Mouse (Mus musculus) heart, adult 18-20 months (tissue): ENCODE data around the gene Ncbp3. TPM values are rescaled to one million over a fixed set of nuclear protein-coding genes. Genes with fewer than 3 reads are reported as not detected.

Experiments used
- DNase-seq, 2 experiments: peaks; one replicate each; pipeline ENCODE4 v3.0.0; 2021 to 2022; ENCODE audit warnings: mixed read lengths in 1 of 2
- long read RNA-seq, 2 experiments: library from polyadenylated mRNA; stranded (forward); transcript quantifications; one replicate each; pipeline ENCODE4 v2.0.0; 2021
- total RNA-seq, 2 experiments: library from RNA; stranded (reverse); gene quantifications; 2 replicates each; pipeline ENCODE4 v1.2.3; 2021

The Ncbp3 gene
- total RNA-seq = 1 to 10 TPM; 5.6 to 6.2 TPM
- long read RNA-seq, experiment 1, full-length matches to known transcripts = 9 of 11 reads
- long read RNA-seq, experiment 1, partial matches to known transcripts = 2 of 11 reads
- long read RNA-seq, experiment 1, other reads (novel, unspliced or antisense) = 0 of 11 reads
- long read RNA-seq, experiment 2, full-length matches to known transcripts = 5 of 7 reads
- long read RNA-seq, experiment 2, partial matches to known transcripts = 1 of 7 reads
- long read RNA-seq, experiment 2, other reads (novel, unspliced or antisense) = 1 of 7 reads

GRCm38 (mm10) chr11:73047542-73047996 is at the start of gene Ncbp3:
TSS of gene Ncbp3 (plus strand) at chr11:73047783.
- peak; percentile 97 for DNase-seq

- DNase-seq = no peak
These were observed 48.8 kb upstream of the Ncbp3 start, which contains the start of gene P2rx1 for GRCm38 (mm10) chr11:72998771-72999170. TSS of gene P2rx1 (plus strand) at chr11:72999103.

- peak; percentile 76 to 88 for DNase-seq
These were observed 46.6 kb upstream of the Ncbp3 start for GRCm38 (mm10) chr11:73001029-73001428.

GRCm38 (mm10) chr11:73006377-73006776 is 41.2 kb upstream of the Ncbp3 start:
- DNase-seq = peak; percentile 68 to 76

GRCm38 (mm10) chr11:73007113-73007512 is 40.5 kb upstream of the Ncbp3 start:
- no peak for DNase-seq

- peak in 1 of 2 experiments; percentile 77 for DNase-seq
These were observed 39.7 kb upstream of the Ncbp3 start for GRCm38 (mm10) chr11:73007698-73008481.

GRCm38 (mm10) chr11:73008826-73009225 is 38.8 kb upstream of the Ncbp3 start:
- no peak for DNase-seq

- no peak for DNase-seq
These were observed 37.9 kb upstream of the Ncbp3 start for GRCm38 (mm10) chr11:73009531-73010274.

GRCm38 (mm10) chr11:73013981-73014380 is 33.6 kb upstream of the Ncbp3 start:
- DNase-seq = no peak

- DNase-seq = no peak
These were observed 32.7 kb upstream of the Ncbp3 start for GRCm38 (mm10) chr11:73014831-73015344.

GRCm38 (mm10) chr11:73015391-73016102 is 32.0 kb upstream of the Ncbp3 start:
- DNase-seq = peak; percentile 71 to 80

- no peak for DNase-seq
These were observed 31.5 kb upstream of the Ncbp3 start for GRCm38 (mm10) chr11:73016103-73016420.

- DNase-seq = peak; percentile 93 to 96
These were observed 29.0 kb upstream of the Ncbp3 start, which contains the start of gene Camkk1 for GRCm38 (mm10) chr11:73018471-73019146. TSS of gene Camkk1 (plus strand) at chr11:73019008.

- peak; percentile 29 to 47 for DNase-seq
These were observed 28.3 kb upstream of the Ncbp3 start for GRCm38 (mm10) chr11:73019147-73019795.

GRCm38 (mm10) chr11:73020953-73021800 is 26.4 kb upstream of the Ncbp3 start:
- DNase-seq = no peak

- peak; percentile 84 to 87 for DNase-seq
These were observed 24.5 kb upstream of the Ncbp3 start for GRCm38 (mm10) chr11:73023099-73023498.

GRCm38 (mm10) chr11:73023827-73024226 is 23.8 kb upstream of the Ncbp3 start:
- no peak for DNase-seq

- peak in 1 of 2 experiments; percentile 73 for DNase-seq
These were observed 23.2 kb upstream of the Ncbp3 start for GRCm38 (mm10) chr11:73024236-73024904.

GRCm38 (mm10) chr11:73026961-73027360 is 20.6 kb upstream of the Ncbp3 start:
- DNase-seq = no peak
